Mouse (Mus musculus) hindbrain, embryonic 16.5 days (tissue): Measurements from ENCODE around the gene Enkur. TPM values are rescaled to one million over a fixed set of nuclear protein-coding genes. Genes with fewer than 3 reads are reported as not detected.

ENCODE experiments used
- ATAC-seq: fragments of 200-750 bp; cut with Nextera tagmentation; 2 replicates; pipeline ENCODE4 v1.8.0; 2017; ENCODE audit warnings: moderate TSS enrichment, moderate library complexity
- H3K27ac ChIP-seq: fragments of 300-500 bp; sonication (generic); 2 replicates; pipeline ENCODE4 v1.5.1; 2014; ENCODE audit warnings: low read depth, mild to moderate bottlenecking, control low read depth, low read length, moderate library complexity
- H3K27me3 ChIP-seq: fragments of 300-500 bp; sonication (generic); replicated peaks from 2 replicates; pipeline ENCODE4 v1.6.1; 2014; ENCODE audit warnings: low read length; ENCODE audit not compliant: control insufficient read depth, insufficient read depth
- H3K36me3 ChIP-seq: fragments of 300-500 bp; sonication (generic); 2 replicates; pipeline ENCODE4 v1.6.1; 2014; ENCODE audit warnings: mild to moderate bottlenecking, low read length, moderate library complexity, mixed read lengths; ENCODE audit not compliant: control insufficient read depth, insufficient read depth
- H3K4me1 ChIP-seq: fragments of 300-500 bp; sonication (generic); 2 replicates; pipeline ENCODE4 v1.6.1; 2014; ENCODE audit warnings: low read depth, low read length; ENCODE audit not compliant: control insufficient read depth, insufficient read depth
- H3K4me2 ChIP-seq: fragments of 300-500 bp; sonication (generic); 2 replicates; pipeline ENCODE4 v1.6.1; 2014; ENCODE audit warnings: mild to moderate bottlenecking, low read length, control low read depth, moderate library complexity
- H3K4me3 ChIP-seq: fragments of 300-500 bp; sonication (generic); 2 replicates; pipeline ENCODE4 v1.5.1; 2014; ENCODE audit warnings: mild to moderate bottlenecking, low read length, control low read depth, moderate library complexity
- H3K9ac ChIP-seq: fragments of 300-500 bp; sonication (generic); 2 replicates; pipeline ENCODE4 v1.6.1; 2014; ENCODE audit warnings: low read depth, mild to moderate bottlenecking, control low read depth, low read length, moderate library complexity
- H3K9me3 ChIP-seq: fragments of 300-500 bp; sonication (generic); 2 replicates; pipeline ENCODE4 v1.6.1; 2014; ENCODE audit warnings: mild to moderate bottlenecking, low read length, moderate library complexity; ENCODE audit not compliant: control insufficient read depth
- WGBS: fragments of 180-500 bp; shearing (Covaris S2); extraction: QIAGEN DNeasy Blood & Tissue Kit; methylation state at CpG from one replicate; pipeline ENCODE4 v1.1.7; 2014; 5-methylcytosine and 5-hydroxymethylcytosine counted together
- polyA plus RNA-seq: library from polyadenylated mRNA; unstranded; fragments of >200 nt; fragmentation: Nextera tagmentation; extraction: Ambion mirVana; gene quantifications from 2 replicates; pipeline ENCODE4 v1.2.1, GENCODE M21; 2015

Gene Enkur
- polyA plus RNA-seq, 1 experiment from 2014 or later, result 4.6 TPM

GRCm38 (mm10) chr2:21234871-21235648, 29.9 kb upstream of the Enkur start:
- H3K4me1 ChIP-seq, result no peaks in the 10 kb centered on the region
- no peaks in the 10 kb centered on the region for H3K36me3 ChIP-seq
- no peak overlapping the region for H3K4me2 ChIP-seq
- WGBS, result 87% methylated on average over 9 of the region's 9 CpGs
- no peak overlapping the region for H3K9ac ChIP-seq
- no peak overlapping the region for H3K4me3 ChIP-seq
- H3K27ac ChIP-seq, result no peak overlapping the region
- H3K9me3 ChIP-seq, result no peaks in the 10 kb centered on the region
- H3K27me3 ChIP-seq, result no peaks in the 10 kb centered on the region
- ATAC-seq, result no peak

- H3K4me1 ChIP-seq, result no peaks in the 10 kb centered on the region
- no peak overlapping the region for H3K27ac ChIP-seq
- H3K9me3 ChIP-seq, result no peaks in the 10 kb centered on the region
- no peaks in the 10 kb centered on the region for H3K27me3 ChIP-seq
- H3K36me3 ChIP-seq, result no peaks in the 10 kb centered on the region
- 78% methylated on average over 3 of the region's 3 CpGs for WGBS
- H3K4me3 ChIP-seq, result no peak overlapping the region
- H3K4me2 ChIP-seq, result no peak overlapping the region
- ATAC-seq, result no peak
- no peak overlapping the region for H3K9ac ChIP-seq
Measured at GRCm38 (mm10) chr2:21231147-21231546, 26.0 kb upstream of the Enkur start.

- Histone ChIP-seq H3K27ac (no peak overlapping the region), H3K27me3 (no peaks in the 10 kb centered on the region), H3K9ac (no peak overlapping the region), H3K9me3 (no peaks in the 10 kb centered on the region), H3K4me2 (no peak overlapping the region), H3K4me3 (no peak overlapping the region), H3K4me1 (no peaks in the 10 kb centered on the region), H3K36me3 (no peaks in the 10 kb centered on the region)
- WGBS, result 69% methylated on average over 2 of the region's 2 CpGs
- no peak for ATAC-seq
Measured at GRCm38 (mm10) chr2:21230276-21230675, 25.1 kb upstream of the Enkur start.

GRCm38 (mm10) chr2:21222453-21223384, 17.6 kb upstream of the Enkur start:
- Histone ChIP-seq H3K4me3 (no peak overlapping the region), H3K9me3 (no peaks in the 10 kb centered on the region), H3K4me1 (no peaks in the 10 kb centered on the region), H3K4me2 (no peak overlapping the region), H3K27me3 (no peaks in the 10 kb centered on the region), H3K27ac (no peak overlapping the region), H3K9ac (no peak overlapping the region), H3K36me3 (no peaks in the 10 kb centered on the region)
- ATAC-seq, result no peak
- WGBS, result 94% methylated on average over 9 of the region's 9 CpGs

GRCm38 (mm10) chr2:21215284-21215683, 10.1 kb upstream of the Enkur start:
- ATAC-seq, result no peak
- no peaks in the 10 kb centered on the region for H3K4me1 ChIP-seq
- 100% methylated on average over 2 of the region's 2 CpGs for whole genome bisulfite sequencing

GRCm38 (mm10) chr2:21214322-21214721, 9.2 kb upstream of the Enkur start:
- Histone ChIP-seq H3K36me3 (peaks cover 12% of the 10 kb centered on the region), H3K27ac (no peak overlapping the region), H3K4me2 (no peak overlapping the region), H3K9me3 (no peaks in the 10 kb centered on the region), H3K4me1 (no peaks in the 10 kb centered on the region), H3K27me3 (no peaks in the 10 kb centered on the region), H3K9ac (no peak overlapping the region), H3K4me3 (no peak overlapping the region)
- ATAC-seq, result no peak

More at GRCm38 (mm10) chr2:21215284-21215683, 10.1 kb upstream of the Enkur start:
- Histone ChIP-seq H3K4me2 (no peak overlapping the region), H3K9ac (no peak overlapping the region), H3K27ac (no peak overlapping the region), H3K27me3 (no peaks in the 10 kb centered on the region), H3K36me3 (peaks cover 12% of the 10 kb centered on the region), H3K9me3 (no peaks in the 10 kb centered on the region), H3K4me3 (no peak overlapping the region)

- peaks cover 11% of the 10 kb centered on the region for H3K4me1 ChIP-seq
- H3K4me3 ChIP-seq, result no peak overlapping the region
- peaks cover 6% of the 10 kb centered on the region for H3K36me3 ChIP-seq
- ATAC-seq, result no peak
- H3K27me3 ChIP-seq, result no peaks in the 10 kb centered on the region
- no peak overlapping the region for H3K27ac ChIP-seq
- 84% methylated on average over 6 of the region's 6 CpGs for WGBS
- H3K4me2 ChIP-seq, result no peak overlapping the region
- H3K9ac ChIP-seq, result no peak overlapping the region
- H3K9me3 ChIP-seq, result no peaks in the 10 kb centered on the region
Measured at GRCm38 (mm10) chr2:21211361-21211760, 6.2 kb upstream of the Enkur start.

- Histone ChIP-seq H3K9ac (peak overlapping the region; percentile 70), H3K9me3 (no peaks in the 10 kb centered on the region), H3K36me3 (no peaks in the 10 kb centered on the region), H3K27me3 (no peaks in the 10 kb centered on the region), H3K4me3 (peak overlapping the region; percentile 57), H3K4me1 (peaks cover 14% of the 10 kb centered on the region), H3K27ac (peak overlapping the region; percentile 83), H3K4me2 (peak overlapping the region; percentile 72)
- no peak for ATAC-seq
- WGBS, result 42% methylated on average over 6 of the region's 6 CpGs
Measured at GRCm38 (mm10) chr2:21206278-21206677, 1.1 kb upstream of the Enkur start.

- peak; percentile 95 for ATAC-seq
- WGBS, result under 1% methylated on average over 19 of the region's 19 CpGs
- H3K27ac ChIP-seq, result peak overlapping the region; percentile 83
- peaks cover 14% of the 10 kb centered on the region for H3K4me1 ChIP-seq
- no peaks in the 10 kb centered on the region for H3K27me3 ChIP-seq
- H3K9ac ChIP-seq, result peak overlapping the region; percentile 70
- H3K36me3 ChIP-seq, result no peaks in the 10 kb centered on the region
- peak overlapping the region; percentile 57 for H3K4me3 ChIP-seq
- no peaks in the 10 kb centered on the region for H3K9me3 ChIP-seq
- H3K4me2 ChIP-seq, result peak overlapping the region; percentile 72
Measured at GRCm38 (mm10) chr2:21205831-21206159, 630 bp upstream of the Enkur start.
